Mouse (Mus musculus): ENCODE data around the gene Phactr2. TPM values are rescaled to one million over a fixed set of nuclear protein-coding genes. Genes with fewer than 3 reads are reported as not detected.

Gene Phactr2
- polyA plus RNA-seq, 1 experiment from 2014 or later, result 16.8 TPM

DNA sequence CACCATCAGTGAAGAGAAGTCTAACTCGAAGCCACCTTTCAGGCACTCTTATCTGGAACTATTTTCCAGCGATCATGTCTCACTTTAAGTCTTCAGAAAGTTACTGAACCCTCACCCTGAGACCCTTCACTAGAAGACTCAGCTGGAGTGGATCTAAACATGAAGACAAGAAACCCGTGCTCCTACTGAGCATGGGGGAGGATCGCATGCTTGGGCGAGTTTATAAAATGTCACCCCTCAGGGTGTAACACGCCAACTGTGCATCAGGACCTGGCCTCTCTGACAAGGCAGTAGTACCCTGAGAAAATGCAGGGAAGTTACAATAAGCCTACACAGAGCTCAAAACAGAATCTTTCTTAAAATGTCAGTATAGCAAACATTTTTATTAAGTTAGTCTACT, 161.6 kb downstream of the Phactr2 start:
- ATAC-seq (ENCODE audit: low FRiP score, low TSS enrichment), result no peak
- H3K9ac ChIP-seq (ENCODE audit: low read length), result no peak overlapping the region
- H3K4me1 ChIP-seq (replicated peaks; ENCODE audit: control insufficient read depth, insufficient read depth), result peaks cover 4% of the 10 kb centered on the region; the same call in 1 of the 2 replicates
- H3K4me3 ChIP-seq (ENCODE audit: low read depth, low read length), result no peak overlapping the region
- no peak overlapping the region for H3K4me2 ChIP-seq (replicated peaks; ENCODE audit: low read depth)
- peak overlapping the region; percentile 73; the same call in 1 of the 2 replicates for H3K27ac ChIP-seq (replicated peaks)
- H3K27me3 ChIP-seq (ENCODE audit: control insufficient read depth, insufficient read depth, low read length), result no peaks in the 10 kb centered on the region
- 55% methylated on average over 6 of the region's 6 CpGs for WGBS
- TF ChIP-seq EP300 (optimal IDR thresholded peaks at IDR 0.05), result no peak
- TF ChIP-seq CTCF (IDR thresholded peaks at IDR 0.05; ENCODE audit: low read depth), result no peak
- H3K9me3 ChIP-seq (ENCODE audit: control insufficient read depth, low read length), result no peaks in the 10 kb centered on the region
- no peak for DNase-seq (ENCODE audit: low spot score)
- H3K36me3 ChIP-seq (ENCODE audit: control insufficient read depth, insufficient read depth, low read length), result no peaks in the 10 kb centered on the region

DNA sequence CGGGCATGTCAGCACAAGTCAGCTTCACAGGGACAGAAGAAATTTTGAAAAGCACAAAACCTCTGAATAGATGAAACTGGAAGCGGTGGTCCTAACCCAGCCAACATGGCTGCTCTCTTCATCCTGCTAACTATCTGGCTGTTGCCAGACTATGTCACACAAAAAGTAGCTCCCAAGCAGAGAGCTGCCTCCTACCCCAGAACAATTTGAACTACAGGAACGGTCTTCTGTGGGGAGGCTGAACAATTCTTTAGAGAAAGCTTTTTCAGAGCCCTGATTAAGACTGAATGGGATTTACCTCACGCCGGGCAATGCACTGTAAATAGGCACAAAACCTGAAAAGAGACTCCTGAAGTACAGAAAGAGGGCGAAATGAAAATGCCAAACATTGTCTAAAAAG, 162.6 kb downstream of the Phactr2 start:
- H3K4me1 ChIP-seq (replicated peaks; ENCODE audit: control insufficient read depth, insufficient read depth), result peaks cover 4% of the 10 kb centered on the region; the same call in 1 of the 2 replicates
- no peak for ATAC-seq (ENCODE audit: low FRiP score, low TSS enrichment)
- no peak for DNase-seq (ENCODE audit: low spot score)
- H3K27ac ChIP-seq (replicated peaks), result peak overlapping the region; percentile 73
- no peak for TF ChIP-seq EP300 (optimal IDR thresholded peaks at IDR 0.05)
- no peak for TF ChIP-seq CTCF (IDR thresholded peaks at IDR 0.05; ENCODE audit: low read depth)
- no peak overlapping the region for H3K4me3 ChIP-seq (ENCODE audit: low read depth, low read length)
- no peaks in the 10 kb centered on the region for H3K36me3 ChIP-seq (ENCODE audit: control insufficient read depth, insufficient read depth, low read length)
- WGBS, result 51% methylated on average over 6 of the region's 6 CpGs
- H3K9me3 ChIP-seq (ENCODE audit: control insufficient read depth, low read length), result no peaks in the 10 kb centered on the region
- no peak overlapping the region for H3K4me2 ChIP-seq (replicated peaks; ENCODE audit: low read depth)
- H3K27me3 ChIP-seq (ENCODE audit: control insufficient read depth, insufficient read depth, low read length), result no peaks in the 10 kb centered on the region
- H3K9ac ChIP-seq (ENCODE audit: low read length), result no peak overlapping the region

DNA sequence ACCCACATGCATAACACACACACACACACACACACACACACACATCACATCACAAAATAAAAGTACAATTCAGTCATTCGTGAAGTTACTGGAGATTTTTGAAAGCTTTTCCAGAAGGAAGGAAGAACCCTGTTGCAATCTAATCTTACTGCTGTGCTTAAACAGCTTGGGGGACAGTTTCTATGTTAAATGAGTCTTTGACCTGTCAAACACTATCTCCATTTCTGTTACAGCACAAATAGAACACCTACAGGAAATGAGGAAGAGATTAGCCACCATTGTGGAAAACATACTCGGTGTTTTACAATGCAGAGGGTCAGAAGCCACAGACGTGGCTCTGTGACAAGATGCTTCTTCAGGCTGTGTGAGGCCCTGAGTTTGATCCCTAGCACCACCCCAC, 164.1 kb downstream of the Phactr2 start:
- WGBS, result 45% methylated on average over 3 of the region's 3 CpGs
- ATAC-seq (ENCODE audit: low FRiP score, low TSS enrichment), result no peak
- no peak overlapping the region for H3K4me2 ChIP-seq (replicated peaks; ENCODE audit: low read depth)

DNA sequence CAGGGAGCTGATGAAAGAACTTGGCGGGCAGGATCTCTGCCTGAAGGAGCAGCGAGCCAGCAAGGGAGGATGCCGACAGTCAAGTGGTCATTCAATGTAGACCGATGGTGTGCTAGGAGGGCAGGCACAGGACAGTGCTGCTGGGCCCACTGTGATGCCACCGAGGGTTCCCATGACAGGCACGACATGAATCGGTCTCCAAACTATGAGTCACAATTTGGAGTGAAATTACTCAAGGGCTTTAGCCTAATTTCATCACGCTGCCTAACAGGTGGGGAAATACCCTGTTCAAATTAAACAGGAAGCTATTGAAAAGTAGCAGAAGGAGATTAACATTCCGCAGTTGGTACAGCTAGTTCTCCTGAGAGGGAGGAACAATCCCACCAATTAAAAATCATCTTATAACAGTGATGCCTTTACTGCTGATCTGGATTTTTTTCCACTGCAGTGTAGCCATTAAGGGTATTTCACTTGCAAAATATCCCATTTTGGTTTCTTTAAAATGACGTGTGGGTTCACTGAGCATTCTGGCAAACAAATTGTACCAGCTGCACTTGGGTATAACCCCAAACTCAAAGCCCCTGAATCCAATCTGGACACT, 169.5 kb downstream of the Phactr2 start:
- H3K9me3 ChIP-seq (ENCODE audit: control insufficient read depth, low read length), result no peaks in the 10 kb centered on the region
- 56% methylated on average over 10 of the region's 10 CpGs for WGBS
- no peaks in the 10 kb centered on the region for H3K27me3 ChIP-seq (ENCODE audit: control insufficient read depth, insufficient read depth, low read length)
- ATAC-seq (ENCODE audit: low FRiP score, low TSS enrichment) (no peak), DNase-seq (ENCODE audit: low spot score) (no peak)
- no peaks in the 10 kb centered on the region for H3K36me3 ChIP-seq (ENCODE audit: control insufficient read depth, insufficient read depth, low read length)
- no peak overlapping the region for H3K4me2 ChIP-seq (replicated peaks; ENCODE audit: low read depth)
- no peaks in the 10 kb centered on the region for H3K4me1 ChIP-seq (replicated peaks; ENCODE audit: control insufficient read depth, insufficient read depth)
- H3K27ac ChIP-seq (replicated peaks), result peak overlapping the region; percentile 78
- no peak overlapping the region for H3K9ac ChIP-seq (ENCODE audit: low read length)
- TF ChIP-seq EP300 (optimal IDR thresholded peaks at IDR 0.05), result peak; percentile 53
- TF ChIP-seq CTCF (IDR thresholded peaks at IDR 0.05; ENCODE audit: low read depth), result no peak
- H3K4me3 ChIP-seq (ENCODE audit: low read depth, low read length), result no peak overlapping the region

More for the DNA sequence above, 164.1 kb downstream of the Phactr2 start:
- peaks cover 4% of the 10 kb centered on the region; the same call in 1 of the 2 replicates for H3K4me1 ChIP-seq (replicated peaks; ENCODE audit: control insufficient read depth, insufficient read depth)
- H3K9me3 ChIP-seq (ENCODE audit: control insufficient read depth, low read length), result no peaks in the 10 kb centered on the region
- H3K27ac ChIP-seq (replicated peaks), result no peak overlapping the region
- H3K9ac ChIP-seq (ENCODE audit: low read length), result no peak overlapping the region
- no peak overlapping the region for H3K4me3 ChIP-seq (ENCODE audit: low read depth, low read length)
- H3K36me3 ChIP-seq (ENCODE audit: control insufficient read depth, insufficient read depth, low read length), result no peaks in the 10 kb centered on the region
- no peak for DNase-seq (ENCODE audit: low spot score)
- TF ChIP-seq EP300 (optimal IDR thresholded peaks at IDR 0.05), result no peak
- no peak for TF ChIP-seq CTCF (IDR thresholded peaks at IDR 0.05; ENCODE audit: low read depth)
- no peaks in the 10 kb centered on the region for H3K27me3 ChIP-seq (ENCODE audit: control insufficient read depth, insufficient read depth, low read length)

- H3K27ac ChIP-seq (replicated peaks), result peak overlapping the region; percentile 78
- no peak overlapping the region for H3K4me3 ChIP-seq (ENCODE audit: low read depth, low read length)
- TF ChIP-seq CTCF (IDR thresholded peaks at IDR 0.05; ENCODE audit: low read depth), result no peak
- no peak for TF ChIP-seq EP300 (optimal IDR thresholded peaks at IDR 0.05)
- no peak overlapping the region for H3K4me2 ChIP-seq (replicated peaks; ENCODE audit: low read depth)
- peak; percentile 79 for ATAC-seq (ENCODE audit: low FRiP score, low TSS enrichment)
- H3K36me3 ChIP-seq (ENCODE audit: control insufficient read depth, insufficient read depth, low read length), result no peaks in the 10 kb centered on the region
- H3K9ac ChIP-seq (ENCODE audit: low read length), result no peak overlapping the region
- WGBS, result 47% methylated on average over 13 of the region's 13 CpGs
- no peak for DNase-seq (ENCODE audit: low spot score)
- no peaks in the 10 kb centered on the region for H3K4me1 ChIP-seq (replicated peaks; ENCODE audit: control insufficient read depth, insufficient read depth)
- H3K27me3 ChIP-seq (ENCODE audit: control insufficient read depth, insufficient read depth, low read length), result no peaks in the 10 kb centered on the region
- no peaks in the 10 kb centered on the region for H3K9me3 ChIP-seq (ENCODE audit: control insufficient read depth, low read length)
Measured at GRCm38 (mm10) chr10:13303271-13304265, 170.6 kb downstream of the Phactr2 start.

Measured in stomach, postnatal 0 days (tissue).